Mouse (Mus musculus) T-cell, adult 2 months (primary cell): ENCODE results near the gene Ostf1.
A peak's percentile ranks its signal among the peaks of the same experiment; 100 is the strongest.

Source experiments
- DNase-seq: peaks from one replicate; pipeline ENCODE4 v3.0.0; 2022; ENCODE audit warnings: low spot score

The Ostf1 gene

DNA sequence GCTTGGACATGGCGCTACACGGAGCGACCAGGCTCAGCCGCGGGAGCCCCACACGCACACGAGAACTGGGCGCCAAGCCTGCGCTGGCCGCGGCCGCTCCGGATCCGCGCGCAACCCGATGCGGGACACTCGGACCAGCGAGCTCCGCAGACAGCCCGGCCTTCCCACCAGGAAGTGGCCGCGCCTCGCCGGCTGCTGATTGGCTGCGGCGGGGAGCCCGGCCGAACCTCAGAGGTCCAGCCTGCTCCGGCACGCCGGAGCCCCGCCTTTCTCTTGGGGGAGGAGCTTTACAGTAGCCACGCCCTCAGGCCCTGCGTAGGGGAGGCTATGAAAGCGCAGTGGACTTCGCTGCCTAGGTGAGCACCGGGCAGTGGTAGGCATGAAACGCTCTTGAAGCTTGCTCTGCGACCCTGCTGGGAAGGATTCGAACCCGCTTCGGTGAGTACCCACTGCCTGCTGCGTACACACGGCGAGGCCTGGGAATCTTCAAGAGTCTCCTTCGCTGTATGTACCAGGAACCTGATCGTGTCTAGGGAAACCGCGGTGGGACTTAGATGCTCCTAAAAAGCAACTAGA lies at the start of gene Ostf1, which contains the start of gene Nmrk1:
TSS of gene Ostf1 (minus strand) at position 180 of the 576 bp plus-strand sequence.
TSS of gene Nmrk1 (plus strand) at position 307 of the 576 bp plus-strand sequence.
- peak; percentile 82 for DNase-seq

DNA sequence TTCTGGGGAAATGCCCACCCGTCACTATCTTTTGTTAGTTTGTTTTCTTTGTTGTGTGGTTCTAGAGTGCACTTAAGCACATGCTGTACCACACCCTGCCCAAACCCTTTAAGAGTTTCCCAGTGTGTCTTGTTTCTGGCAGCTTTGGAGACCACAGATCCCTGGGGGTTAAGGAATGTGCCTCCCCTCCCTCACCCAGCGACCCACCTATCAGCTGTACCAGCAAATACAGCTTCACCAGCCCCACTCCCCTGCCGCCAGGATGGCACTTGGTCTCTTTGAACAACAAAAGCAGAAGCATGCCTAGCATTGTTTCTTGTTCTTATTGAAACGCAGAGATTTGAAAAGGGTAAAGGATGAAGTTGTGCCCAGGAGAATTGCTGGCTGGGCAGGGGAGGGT lies 41.5 kb upstream of the Ostf1 start:
- no peak for DNase-seq

DNA sequence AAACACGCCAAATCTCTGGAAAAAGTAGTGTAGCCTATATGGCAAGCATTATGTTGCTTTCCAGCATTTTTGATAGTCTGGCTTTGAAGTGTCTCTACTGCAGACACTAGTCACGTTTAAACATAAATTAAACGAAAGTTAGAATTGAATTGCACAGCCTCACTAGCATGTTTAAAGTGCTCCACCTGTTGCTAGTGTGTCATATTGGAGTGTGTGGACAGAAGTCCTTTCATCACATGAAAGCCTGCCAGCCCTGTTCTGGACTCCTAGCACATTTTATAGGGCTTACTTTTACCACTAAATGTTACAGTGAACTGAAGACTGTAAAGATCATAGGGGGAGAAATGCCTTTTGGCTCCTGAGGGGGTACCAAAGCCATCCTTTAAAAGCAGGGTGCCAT lies 40.9 kb upstream of the Ostf1 start:
- no peak for DNase-seq

DNA sequence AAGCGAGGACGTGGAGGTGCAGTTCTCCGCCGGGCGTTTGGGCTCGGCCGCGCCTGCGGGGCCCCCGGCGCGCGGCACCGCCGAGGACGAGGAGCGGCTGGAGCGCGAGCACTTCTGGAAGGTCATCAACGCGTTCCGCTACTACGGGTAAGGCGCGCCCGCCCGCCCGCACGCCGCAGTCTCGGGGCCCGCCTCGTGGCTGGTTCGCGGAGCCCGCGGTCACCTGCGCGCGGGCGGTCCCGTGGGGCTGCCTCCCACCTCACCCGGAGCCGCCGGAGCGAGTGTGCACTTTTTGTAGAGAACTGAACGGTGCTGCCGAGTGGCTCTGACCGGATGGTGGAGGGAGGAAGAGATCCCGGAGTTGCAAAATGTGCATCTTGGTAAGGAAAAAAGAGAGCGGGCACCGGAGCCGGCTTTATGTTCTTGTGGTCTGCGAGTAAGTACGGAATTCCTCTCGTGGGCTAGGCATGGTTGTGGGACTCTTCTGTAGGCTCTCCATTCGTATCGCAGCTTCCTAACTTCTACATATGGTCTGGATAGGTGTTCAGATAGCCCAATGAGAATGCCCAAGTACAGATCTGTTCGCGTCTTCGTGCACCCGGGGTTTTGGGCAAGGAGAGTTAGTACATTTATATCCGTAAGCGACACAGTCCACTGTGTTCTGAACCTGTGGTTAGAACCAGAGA lies 39.6 kb upstream of the Ostf1 start:
- DNase-seq = peak; percentile 48

DNA sequence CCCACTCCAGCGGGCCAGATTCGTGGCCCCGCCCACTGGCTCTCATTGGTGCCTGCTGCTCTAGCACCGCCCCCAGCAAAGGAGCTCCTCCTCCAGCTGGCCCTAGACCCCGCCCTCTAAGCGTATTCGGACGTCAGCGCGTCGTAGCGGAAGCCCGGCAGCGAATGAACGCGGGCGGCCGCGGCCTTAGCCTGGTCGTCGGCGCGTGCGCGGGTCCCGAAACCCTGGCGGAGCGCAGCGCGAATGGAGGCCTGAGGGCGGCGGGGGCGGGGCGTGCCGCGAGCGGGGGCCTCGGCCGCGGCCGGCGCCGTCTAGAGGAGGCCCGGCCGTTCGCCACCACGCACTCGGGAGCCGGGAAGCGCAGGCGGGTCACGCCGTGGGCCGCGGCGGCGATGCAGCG lies 39.0 kb upstream of the Ostf1 start, which contains the start of gene Carnmt1:
TSS of gene Carnmt1 (plus strand) at position 157 of the 400 bp plus-strand sequence.
- DNase-seq = peak; percentile 98

DNA sequence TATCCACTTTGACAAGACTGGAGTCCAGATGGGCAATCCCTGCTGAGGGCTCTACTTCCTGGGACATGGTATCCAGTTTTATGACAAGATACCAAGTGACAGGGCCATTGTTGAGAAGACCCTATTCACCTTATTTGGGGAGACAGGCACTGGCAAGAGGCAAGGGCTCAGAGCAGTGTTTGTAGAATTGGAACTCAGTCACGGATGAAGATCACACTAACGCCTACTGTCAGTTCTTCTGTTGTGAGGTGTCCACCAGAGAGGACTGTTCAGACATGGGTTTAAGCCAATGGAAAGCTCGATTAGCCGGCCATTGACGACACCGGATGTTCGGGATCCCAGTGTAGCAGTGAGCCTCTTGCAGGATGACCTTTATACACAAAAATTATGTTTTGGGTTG lies 37.9 kb upstream of the Ostf1 start:
- DNase-seq = no peak

DNA sequence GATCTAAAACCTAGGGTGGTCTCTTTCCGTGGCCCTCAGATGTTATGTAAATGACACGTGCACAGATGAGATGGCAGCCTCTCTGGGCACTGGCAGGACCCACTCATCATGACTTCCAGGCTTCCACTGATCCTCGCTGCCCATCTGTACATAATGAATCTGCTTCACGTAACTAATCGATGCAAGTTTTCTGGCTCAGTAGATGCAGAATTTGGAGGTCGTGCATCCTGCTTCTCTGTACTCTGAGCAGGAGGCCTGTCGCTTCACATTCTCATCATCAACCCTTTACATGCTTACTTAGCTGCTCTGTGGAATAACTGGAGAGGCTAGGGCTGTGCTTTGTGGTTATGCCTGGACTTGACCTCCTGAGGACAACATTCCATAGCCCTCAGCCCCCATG lies 35.3 kb upstream of the Ostf1 start:
- DNase-seq = no peak

DNA sequence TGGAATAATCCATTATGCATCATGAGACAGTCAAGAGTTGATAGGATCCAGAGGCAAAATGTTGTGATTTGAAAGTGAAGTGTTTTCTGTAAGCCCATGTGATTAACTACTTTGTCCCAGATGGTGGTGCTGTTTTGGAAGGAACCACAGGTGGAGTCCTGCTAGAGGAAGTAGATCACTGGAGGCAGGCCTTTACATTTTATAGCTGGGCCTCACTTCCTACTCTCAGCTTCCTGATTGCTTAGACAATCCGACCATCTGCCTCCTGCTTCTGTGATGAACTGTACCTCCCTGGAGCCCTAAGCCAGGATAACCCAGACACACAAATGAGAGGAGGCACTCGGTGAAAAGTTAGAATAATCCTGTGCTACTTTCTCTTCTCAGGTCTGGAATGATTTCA lies 32.3 kb upstream of the Ostf1 start:
- peak; percentile 4 for DNase-seq

DNA sequence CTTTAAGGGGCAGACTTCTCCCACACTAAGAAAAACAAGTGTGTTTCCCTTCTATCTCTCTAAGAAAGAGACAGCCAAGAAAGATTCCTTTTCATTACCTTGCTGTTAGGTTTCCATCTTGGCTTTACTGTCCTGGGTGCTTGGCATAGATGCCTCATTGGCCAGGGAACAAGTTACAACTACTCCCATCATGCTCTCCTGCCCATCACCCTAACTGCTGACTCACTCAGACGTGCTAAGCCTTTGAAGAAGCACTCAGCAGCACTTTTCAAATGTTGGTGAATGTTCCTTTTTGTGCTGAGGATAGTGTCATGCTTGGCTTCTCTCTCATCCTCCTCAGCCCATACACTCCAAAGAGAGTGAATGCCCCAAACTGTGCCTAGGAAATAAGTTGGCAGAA lies 30.1 kb upstream of the Ostf1 start:
- no peak for DNase-seq

DNA sequence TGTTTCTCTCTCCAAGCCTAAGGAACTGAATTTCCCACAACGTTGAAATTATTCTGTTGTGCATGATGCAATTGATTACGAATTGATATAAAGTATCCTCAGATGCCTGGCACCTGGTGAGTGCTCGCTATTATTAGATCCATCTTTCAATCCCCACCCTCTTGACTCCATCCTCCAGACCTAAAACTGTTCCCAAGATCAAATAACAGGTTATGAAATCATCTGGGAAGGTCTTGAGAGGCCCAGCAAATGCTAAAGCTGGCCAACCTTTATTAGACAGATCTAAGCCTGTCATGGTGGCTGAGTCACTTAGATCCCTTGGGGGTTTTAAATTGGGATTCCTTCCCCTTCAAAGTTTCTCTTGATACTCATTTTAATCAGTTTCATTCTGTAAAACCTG lies 28.8 kb upstream of the Ostf1 start:
- no peak for DNase-seq

DNA sequence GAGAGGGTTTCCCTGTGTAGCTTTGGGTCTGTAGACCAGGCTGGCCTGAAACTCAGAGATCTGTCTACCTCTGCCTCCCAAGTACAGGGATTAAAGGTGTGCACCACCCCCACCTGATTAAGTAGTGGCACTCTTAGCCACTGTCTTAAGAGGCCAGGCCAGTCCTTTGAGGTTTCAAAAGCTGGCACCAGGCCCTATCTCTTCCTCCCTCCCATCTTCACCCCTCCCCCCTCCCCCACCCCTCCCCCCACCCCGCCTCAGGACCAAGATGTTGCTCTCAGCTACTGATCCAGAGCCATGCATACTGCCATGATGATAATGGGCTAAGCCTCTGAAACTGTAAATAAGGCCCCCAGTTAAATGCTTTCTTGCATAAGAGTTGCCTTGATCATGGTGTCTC lies 27.7 kb upstream of the Ostf1 start:
- no peak for DNase-seq

DNA sequence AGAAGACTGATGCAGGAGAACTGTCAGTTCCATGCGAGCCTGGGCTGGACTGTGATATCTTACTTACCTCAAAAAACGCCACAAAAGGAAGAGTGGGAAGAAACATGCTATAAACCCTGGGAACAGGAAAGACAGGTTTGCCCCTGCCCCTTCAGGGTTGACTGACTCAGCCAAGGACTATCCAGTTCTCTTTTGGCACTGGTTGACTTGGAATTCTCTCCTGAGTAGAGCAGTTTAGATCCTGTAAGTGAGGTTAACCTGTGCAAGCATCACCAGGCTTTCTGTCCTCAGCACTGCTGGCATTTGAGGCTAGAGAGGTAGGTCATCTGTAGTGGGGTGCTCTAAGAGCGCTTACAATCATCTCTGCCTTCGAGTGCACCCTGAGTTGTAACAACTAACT lies 26.9 kb upstream of the Ostf1 start:
- no peak for DNase-seq

DNA sequence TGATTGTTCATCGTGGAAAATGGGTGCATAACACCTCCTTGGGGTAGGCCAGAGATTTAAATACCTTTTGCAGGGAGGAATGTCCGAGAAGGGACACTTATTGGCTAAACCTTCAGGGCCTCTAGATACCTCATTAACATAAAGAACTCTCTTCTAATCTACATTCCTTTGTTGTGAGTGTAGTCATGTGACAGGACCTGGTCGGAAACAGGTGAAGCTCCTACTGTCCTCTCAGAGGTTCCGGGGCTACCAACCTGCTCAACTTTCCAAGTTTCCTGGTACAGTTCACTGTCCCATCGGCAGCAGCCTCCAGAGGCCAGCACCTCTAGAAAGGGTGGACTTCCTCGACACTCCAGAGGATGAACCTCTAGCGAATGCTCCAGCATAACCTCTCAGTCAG lies 24.4 kb upstream of the Ostf1 start:
- DNase-seq = no peak

DNA sequence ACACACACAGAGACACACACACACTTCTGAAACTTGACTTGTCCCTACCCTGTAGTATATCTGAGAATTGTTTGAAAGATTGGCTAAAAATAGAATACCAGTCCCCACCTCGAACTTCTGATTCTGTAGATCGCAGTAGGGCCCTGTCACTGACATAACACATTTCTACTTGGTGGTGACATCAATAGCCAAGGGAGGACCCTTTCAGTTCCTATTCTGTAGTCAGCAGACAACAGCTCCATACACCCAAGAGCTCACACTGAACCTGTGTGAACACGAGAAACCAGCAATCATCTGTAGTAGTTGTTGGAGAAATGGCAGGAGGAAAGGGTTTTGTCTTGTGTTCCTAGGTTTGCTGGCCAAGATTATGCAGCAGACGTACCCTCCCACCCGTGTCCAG lies 23.4 kb upstream of the Ostf1 start:
- no peak for DNase-seq

DNA sequence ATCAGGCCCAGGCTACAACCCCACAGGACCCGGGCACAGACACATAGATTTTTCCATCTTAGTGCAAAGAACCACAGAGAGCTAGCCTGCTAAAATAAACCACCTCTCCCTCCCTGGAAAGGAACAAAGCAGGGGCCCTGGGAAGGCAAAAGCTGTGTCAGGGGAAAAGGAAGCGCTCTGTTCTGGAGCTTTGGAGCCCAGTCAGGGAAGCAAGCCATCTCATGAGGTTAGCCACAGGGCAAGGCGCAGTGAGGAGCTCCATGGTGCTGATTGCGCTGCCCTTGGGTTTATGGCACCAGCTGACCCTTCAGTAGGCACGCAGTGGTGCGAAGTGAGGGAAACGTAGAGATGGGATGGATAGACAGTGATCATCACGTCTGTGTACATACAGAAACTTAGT lies 22.7 kb upstream of the Ostf1 start:
- no peak for DNase-seq

DNA sequence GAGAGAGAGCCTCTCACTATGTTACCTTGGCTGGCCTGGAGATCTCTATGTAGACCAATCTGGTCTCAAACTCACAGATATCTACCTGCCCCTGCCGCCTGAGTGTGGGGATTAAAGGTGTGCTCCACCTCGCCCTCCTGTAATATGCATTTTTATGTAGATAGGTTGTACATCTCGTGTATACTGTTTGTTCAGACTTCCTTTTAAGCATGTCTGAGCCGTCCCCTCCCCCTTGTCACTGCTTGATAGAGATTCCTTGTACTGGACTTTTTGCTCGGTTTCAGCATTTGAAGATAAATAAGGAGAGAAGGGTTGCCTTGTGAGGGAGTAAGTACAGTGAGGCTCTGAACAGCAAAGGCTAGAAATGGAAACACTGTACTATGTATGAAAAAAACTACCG lies 21.4 kb upstream of the Ostf1 start:
- DNase-seq = no peak

DNA sequence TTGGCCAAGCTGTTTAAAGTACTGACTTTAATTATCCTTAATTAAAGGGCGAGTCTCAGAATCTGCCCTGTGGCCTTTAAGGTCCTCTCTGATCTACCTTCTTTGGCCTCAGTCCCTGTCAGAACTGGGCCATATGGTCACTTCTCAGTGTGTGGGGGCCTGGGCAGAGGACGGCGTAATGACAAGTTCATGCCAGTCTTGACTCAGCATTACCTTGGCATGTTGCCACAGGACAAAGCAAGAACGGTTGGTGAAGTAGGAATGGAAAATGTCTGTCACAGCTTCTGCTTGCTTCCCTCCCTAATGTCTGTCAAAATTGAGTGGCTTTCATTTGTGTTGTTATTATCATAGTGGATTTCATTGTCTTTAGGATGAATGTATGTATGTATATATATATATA lies 21.0 kb upstream of the Ostf1 start:
- DNase-seq = no peak

DNA sequence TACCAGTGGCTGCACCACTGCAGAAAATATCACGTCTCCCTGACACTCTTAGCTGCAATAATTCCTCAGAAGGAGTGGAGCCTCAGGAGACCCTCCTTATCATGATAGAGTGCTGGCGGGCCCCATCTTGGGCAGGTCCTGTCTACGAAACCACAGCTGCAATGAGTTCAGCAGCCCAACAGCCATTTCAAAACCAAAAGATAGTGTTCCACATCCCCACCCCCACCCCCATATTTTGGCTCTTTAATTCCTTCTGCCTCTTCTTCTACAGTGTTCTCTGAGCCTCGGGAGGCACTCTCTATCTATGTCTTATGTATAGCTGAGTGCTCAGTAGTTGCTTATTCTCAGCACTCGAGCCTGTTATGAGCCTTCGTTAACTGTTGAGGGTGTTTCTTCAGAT lies 18.9 kb upstream of the Ostf1 start:
- DNase-seq = no peak

DNA sequence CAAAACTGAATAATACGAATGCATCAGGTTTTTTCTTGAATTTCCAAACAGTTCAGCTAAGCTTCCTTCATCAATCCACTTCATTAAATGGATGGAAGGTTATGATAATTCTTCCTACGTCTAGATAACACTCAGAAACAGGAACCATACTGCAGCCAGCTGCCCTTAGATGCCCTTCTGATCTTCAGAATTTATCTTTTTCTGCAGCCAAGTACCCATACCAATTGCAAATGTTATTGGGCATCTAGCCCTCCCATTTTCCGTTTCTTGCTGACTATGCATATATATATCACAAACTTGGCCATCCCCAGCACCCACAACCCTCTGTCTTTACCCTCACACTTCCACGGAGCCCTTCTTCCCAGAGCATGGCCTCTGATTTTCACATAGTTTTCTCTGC lies 18.3 kb upstream of the Ostf1 start:
- no peak for DNase-seq

DNA sequence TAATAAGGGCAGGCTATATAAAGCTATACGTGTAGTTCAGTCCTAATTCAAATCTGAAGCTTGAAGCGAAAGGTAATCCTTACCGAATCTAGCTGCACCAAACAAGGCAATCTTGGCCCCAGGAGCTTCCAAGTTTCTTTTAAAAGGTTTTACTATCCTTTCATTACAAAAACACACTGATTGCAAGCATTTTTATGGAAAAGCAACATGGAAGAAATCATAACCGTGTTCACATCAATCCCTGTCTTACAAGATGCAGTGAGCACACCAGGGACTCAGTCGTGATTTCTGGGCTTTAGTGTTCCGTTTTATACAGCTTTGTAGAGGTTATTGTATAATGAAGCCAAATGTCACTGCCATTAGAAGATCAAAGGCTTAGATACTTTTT lies 16.9 kb upstream of the Ostf1 start:
- DNase-seq = no peak

DNA sequence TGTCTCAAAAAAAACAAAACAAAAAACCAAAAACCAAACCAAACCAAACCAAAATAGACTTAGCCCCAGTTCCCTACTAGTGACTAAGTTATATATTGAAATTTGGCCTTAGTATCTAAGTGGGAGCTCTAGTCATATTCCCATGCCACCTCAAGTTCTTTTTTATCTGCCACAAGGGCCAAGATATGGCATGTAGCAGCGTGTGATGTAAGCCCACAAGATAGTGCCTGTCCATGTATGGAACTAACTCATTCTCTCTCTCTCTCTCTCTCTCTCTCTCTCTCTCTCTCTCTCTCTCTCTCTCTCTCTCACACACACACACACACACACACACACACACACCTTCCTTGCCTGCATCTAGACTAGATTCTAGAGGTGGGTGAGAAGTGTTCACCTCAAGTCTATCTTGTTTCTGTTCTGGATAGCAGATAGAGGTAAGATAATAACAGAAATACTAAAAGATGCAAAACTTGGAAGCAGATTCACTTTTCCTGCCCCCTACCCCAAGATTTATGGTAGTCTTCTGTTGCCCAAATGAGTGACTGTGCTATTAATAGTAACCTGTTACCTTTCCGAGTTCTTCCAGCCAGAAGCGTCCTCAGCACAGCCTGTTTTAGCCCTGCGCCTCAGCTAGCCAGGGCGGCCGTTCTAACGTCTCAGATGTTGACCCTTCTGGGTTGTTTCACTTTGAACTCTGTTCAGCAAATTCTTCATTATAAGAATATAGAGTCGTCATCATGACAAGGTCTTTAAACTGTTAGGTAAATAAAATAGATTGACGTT lies 16.3 kb upstream of the Ostf1 start:
- no peak for DNase-seq

DNA sequence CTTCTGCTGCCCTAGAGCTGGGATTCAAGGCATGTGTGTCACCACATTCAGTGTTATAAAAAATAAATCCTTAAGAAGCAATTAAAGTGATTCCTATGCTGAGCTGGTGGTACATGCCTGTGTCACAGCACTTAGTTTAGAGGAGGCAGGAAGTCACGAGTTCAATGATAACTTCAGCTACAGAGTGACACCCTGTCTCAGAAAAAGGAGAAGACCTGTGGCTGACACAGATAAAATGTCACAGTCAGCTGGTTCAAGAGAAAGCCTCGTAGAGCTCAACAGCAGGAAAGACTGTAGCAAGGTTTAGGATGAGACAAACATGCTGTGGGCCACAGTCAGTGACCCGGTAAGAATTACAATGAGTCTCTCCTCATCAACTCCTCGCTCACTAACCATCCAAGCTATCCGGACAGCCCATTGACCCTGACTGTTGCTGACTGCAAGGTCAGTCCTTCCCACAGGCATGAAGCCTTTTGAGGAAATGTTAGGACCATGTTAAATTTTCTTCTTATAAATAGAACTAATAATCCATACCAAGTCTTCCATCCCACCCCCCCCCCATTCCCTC lies 15.3 kb upstream of the Ostf1 start:
- peak; percentile 19 for DNase-seq

DNA sequence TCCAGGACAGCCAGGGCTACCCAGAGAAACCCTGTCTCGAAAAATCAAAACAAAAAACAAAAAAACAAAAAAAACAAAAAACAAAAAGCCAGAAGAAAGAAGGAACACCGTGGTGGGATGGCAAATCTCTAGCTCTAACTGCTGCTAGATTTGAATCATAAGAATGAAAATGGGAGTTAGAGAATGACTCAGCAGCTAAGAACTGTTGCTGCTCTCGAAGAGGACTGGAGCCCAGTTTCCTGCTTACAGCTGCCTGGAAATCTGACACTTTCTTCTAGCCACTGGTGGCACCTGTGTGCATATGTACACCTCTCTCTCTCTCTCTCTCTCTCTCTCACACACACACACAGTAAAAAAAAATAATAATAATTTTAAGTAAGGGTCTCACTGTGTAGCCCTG lies 14.8 kb upstream of the Ostf1 start:
- no peak for DNase-seq
